Mouse (Mus musculus) embryonic facial prominence, embryonic 15.5 days (tissue): ENCODE results near the gene Tlx1. TPM values are rescaled to one million over a fixed set of nuclear protein-coding genes. Genes with fewer than 3 reads are reported as not detected.

ENCODE experiments used
- ATAC-seq: fragments of 200-750 bp; cut with Nextera tagmentation; 2 replicates; pipeline ENCODE4 v1.8.0; 2017; ENCODE audit warnings: low read depth, moderate TSS enrichment; ENCODE audit not compliant: insufficient number of reproducible peaks, low FRiP score, low TSS enrichment
- H3K27ac ChIP-seq: fragments of 300-500 bp; sonication (generic); replicated peaks from 2 replicates; pipeline ENCODE4 v1.5.1; 2015; ENCODE audit warnings: mild to moderate bottlenecking, inconsistent platforms
- H3K27me3 ChIP-seq: fragments of 300-500 bp; sonication (generic); 2 replicates; pipeline ENCODE4 v1.6.1; 2015; ENCODE audit warnings: inconsistent platforms
- H3K36me3 ChIP-seq: fragments of 300-500 bp; sonication (generic); 2 replicates; pipeline ENCODE4 v1.6.1; 2015; ENCODE audit warnings: mild to moderate bottlenecking, inconsistent platforms
- H3K4me1 ChIP-seq: fragments of 300-500 bp; sonication (generic); 2 replicates; pipeline ENCODE4 v1.6.1; 2015; ENCODE audit warnings: inconsistent platforms
- H3K4me2 ChIP-seq: fragments of 300-500 bp; sonication (generic); replicated peaks from 2 replicates; pipeline ENCODE4 v1.6.1; 2015; ENCODE audit warnings: mild to moderate bottlenecking, inconsistent platforms
- H3K4me3 ChIP-seq: fragments of 300-500 bp; sonication (generic); replicated peaks from 2 replicates; pipeline ENCODE4 v1.5.1; 2015; ENCODE audit warnings: mild to moderate bottlenecking, inconsistent platforms
- H3K9ac ChIP-seq: fragments of 300-500 bp; sonication (generic); 2 replicates; pipeline ENCODE4 v1.6.1; 2015; ENCODE audit warnings: inconsistent platforms
- H3K9me3 ChIP-seq: fragments of 300-500 bp; sonication (generic); replicated peaks from 2 replicates; pipeline ENCODE4 v1.6.1; 2016; ENCODE audit warnings: inconsistent platforms
- WGBS: fragments of 180-500 bp; shearing (Covaris S2); methylation state at CpG from one replicate; pipeline ENCODE4 v1.1.7; 2015; 5-methylcytosine and 5-hydroxymethylcytosine counted together
- polyA plus RNA-seq: library from polyadenylated mRNA; unstranded; fragments of >200 nt; fragmentation: Nextera tagmentation; extraction: Ambion mirVana; gene quantifications from 2 replicates; pipeline ENCODE4 v1.2.1, GENCODE M21; 2015

Gene Tlx1
- polyA plus RNA-seq, 1 experiment from 2014 or later = 1.2 TPM

GRCm38 (mm10) chr19:45158201-45158600 lies 7.7 kb downstream of the Tlx1 start:
- peaks cover 27% of the 10 kb centered on the region for H3K4me1 ChIP-seq
- H3K27ac ChIP-seq = no peak overlapping the region
- H3K4me2 ChIP-seq = no peak overlapping the region
- H3K36me3 ChIP-seq = no peaks in the 10 kb centered on the region
- H3K9me3 ChIP-seq = no peaks in the 10 kb centered on the region
- WGBS = 11% methylated on average over 4 of the region's 4 CpGs
- H3K9ac ChIP-seq = no peak overlapping the region
- H3K27me3 ChIP-seq = peaks cover 100% of the 10 kb centered on the region
- H3K4me3 ChIP-seq = no peak overlapping the region
- no peak for ATAC-seq

GRCm38 (mm10) chr19:45158896-45159295 lies 8.4 kb downstream of the Tlx1 start:
- Histone ChIP-seq H3K4me3 (no peak overlapping the region), H3K9me3 (no peaks in the 10 kb centered on the region), H3K27ac (no peak overlapping the region), H3K4me2 (no peak overlapping the region), H3K36me3 (no peaks in the 10 kb centered on the region), H3K9ac (no peak overlapping the region), H3K4me1 (peaks cover 20% of the 10 kb centered on the region), H3K27me3 (peaks cover 100% of the 10 kb centered on the region)
- ATAC-seq = no peak
- WGBS = 4% methylated on average over 20 of the region's 20 CpGs

- ATAC-seq = no peak
- Histone ChIP-seq H3K27me3 (peaks cover 100% of the 10 kb centered on the region), H3K36me3 (no peaks in the 10 kb centered on the region), H3K4me2 (no peak overlapping the region), H3K27ac (no peak overlapping the region), H3K9ac (no peak overlapping the region), H3K4me1 (peaks cover 15% of the 10 kb centered on the region), H3K9me3 (no peaks in the 10 kb centered on the region), H3K4me3 (no peak overlapping the region)
- WGBS = 10% methylated on average over 5 of the region's 5 CpGs
These were observed 9.0 kb downstream of the Tlx1 start for GRCm38 (mm10) chr19:45159491-45159890.

GRCm38 (mm10) chr19:45159991-45160390 lies 9.5 kb downstream of the Tlx1 start:
- ATAC-seq = no peak
- Histone ChIP-seq H3K27me3 (peaks cover 100% of the 10 kb centered on the region), H3K9ac (no peak overlapping the region), H3K4me2 (no peak overlapping the region), H3K36me3 (no peaks in the 10 kb centered on the region), H3K27ac (no peak overlapping the region), H3K4me1 (peaks cover 12% of the 10 kb centered on the region), H3K9me3 (no peaks in the 10 kb centered on the region), H3K4me3 (no peak overlapping the region)
- WGBS = 5% methylated on average over 5 of the region's 5 CpGs

GRCm38 (mm10) chr19:45160523-45160922 lies 10.0 kb downstream of the Tlx1 start:
- Histone ChIP-seq H3K36me3 (no peaks in the 10 kb centered on the region), H3K4me3 (no peak overlapping the region), H3K9me3 (no peaks in the 10 kb centered on the region), H3K27ac (no peak overlapping the region), H3K27me3 (peaks cover 100% of the 10 kb centered on the region), H3K9ac (no peak overlapping the region), H3K4me2 (no peak overlapping the region), H3K4me1 (peaks cover 12% of the 10 kb centered on the region)
- no peak for ATAC-seq
- 0% methylated on average over 5 of the region's 5 CpGs for whole genome bisulfite sequencing

- peak overlapping the region; percentile 22; the same call in 1 of the 2 replicates for H3K4me2 ChIP-seq
- 2% methylated on average over 12 of the region's 12 CpGs for WGBS
- H3K4me3 ChIP-seq = peak overlapping the region; percentile 23; the same call in 1 of the 2 replicates
These were observed 10.6 kb downstream of the Tlx1 start for GRCm38 (mm10) chr19:45161093-45161492.

GRCm38 (mm10) chr19:45162181-45162580 lies 11.7 kb downstream of the Tlx1 start:
- Histone ChIP-seq H3K27me3 (peaks cover 96% of the 10 kb centered on the region), H3K4me2 (no peak overlapping the region), H3K36me3 (no peaks in the 10 kb centered on the region), H3K4me1 (0 out of 2 replicates have a peak, but pooled peaks cover 6% of the 10 kb centered on the region), H3K4me3 (no peak overlapping the region), H3K9me3 (no peaks in the 10 kb centered on the region), H3K9ac (no peak overlapping the region), H3K27ac (no peak overlapping the region)
- WGBS = 37% methylated on average over 7 of the region's 7 CpGs
- ATAC-seq = no peak

More at GRCm38 (mm10) chr19:45161093-45161492, 10.6 kb downstream of the Tlx1 start:
- Histone ChIP-seq H3K27me3 (peaks cover 98% of the 10 kb centered on the region), H3K9me3 (no peaks in the 10 kb centered on the region), H3K4me1 (peaks cover 6% of the 10 kb centered on the region; the same call in 1 of the 2 replicates), H3K27ac (no peak overlapping the region), H3K9ac (no peak overlapping the region), H3K36me3 (no peaks in the 10 kb centered on the region)
- no peak for ATAC-seq

GRCm38 (mm10) chr19:45162871-45163270 lies 12.4 kb downstream of the Tlx1 start:
- no peaks in the 10 kb centered on the region for H3K36me3 ChIP-seq
- WGBS = 6% methylated on average over 12 of the region's 12 CpGs
- H3K9me3 ChIP-seq = no peaks in the 10 kb centered on the region
- H3K9ac ChIP-seq = no peak overlapping the region
- ATAC-seq = no peak
- H3K27ac ChIP-seq = no peak overlapping the region
- H3K27me3 ChIP-seq = peaks cover 96% of the 10 kb centered on the region
- H3K4me1 ChIP-seq = 0 out of 2 replicates have a peak, but pooled peaks cover 6% of the 10 kb centered on the region
- no peak overlapping the region for H3K4me2 ChIP-seq
- no peak overlapping the region for H3K4me3 ChIP-seq

- Histone ChIP-seq H3K4me3 (no peak overlapping the region), H3K36me3 (no peaks in the 10 kb centered on the region), H3K4me2 (no peak overlapping the region), H3K27me3 (peaks cover 50% of the 10 kb centered on the region), H3K9me3 (no peaks in the 10 kb centered on the region), H3K27ac (no peak overlapping the region), H3K4me1 (no peaks in the 10 kb centered on the region), H3K9ac (no peak overlapping the region)
- ATAC-seq = no peak
- WGBS = 58% methylated on average over 7 of the region's 7 CpGs
These were observed 20.0 kb downstream of the Tlx1 start for GRCm38 (mm10) chr19:45170451-45170850.

- WGBS = 46% methylated on average over 7 of the region's 7 CpGs
- Histone ChIP-seq H3K4me3 (no peak overlapping the region), H3K4me2 (no peak overlapping the region), H3K4me1 (peaks cover 5% of the 10 kb centered on the region; the same call in 1 of the 2 replicates), H3K9ac (no peak overlapping the region), H3K27ac (no peak overlapping the region), H3K9me3 (no peaks in the 10 kb centered on the region), H3K36me3 (no peaks in the 10 kb centered on the region), H3K27me3 (peaks cover 31% of the 10 kb centered on the region)
- ATAC-seq = no peak
These were observed 24.3 kb downstream of the Tlx1 start for GRCm38 (mm10) chr19:45174803-45175202.

GRCm38 (mm10) chr19:45176269-45176668 lies 25.8 kb downstream of the Tlx1 start:
- Histone ChIP-seq H3K4me1 (peaks cover 5% of the 10 kb centered on the region; the same call in 1 of the 2 replicates), H3K9ac (no peak overlapping the region), H3K9me3 (no peaks in the 10 kb centered on the region), H3K27me3 (peaks cover 20% of the 10 kb centered on the region), H3K36me3 (no peaks in the 10 kb centered on the region), H3K4me2 (no peak overlapping the region), H3K27ac (no peak overlapping the region), H3K4me3 (no peak overlapping the region)
- no peak for ATAC-seq
- 70% methylated on average over 8 of the region's 8 CpGs for WGBS
